ENCODE assay signal across 8 mouse cellular contexts in the genomic region with DNA sequence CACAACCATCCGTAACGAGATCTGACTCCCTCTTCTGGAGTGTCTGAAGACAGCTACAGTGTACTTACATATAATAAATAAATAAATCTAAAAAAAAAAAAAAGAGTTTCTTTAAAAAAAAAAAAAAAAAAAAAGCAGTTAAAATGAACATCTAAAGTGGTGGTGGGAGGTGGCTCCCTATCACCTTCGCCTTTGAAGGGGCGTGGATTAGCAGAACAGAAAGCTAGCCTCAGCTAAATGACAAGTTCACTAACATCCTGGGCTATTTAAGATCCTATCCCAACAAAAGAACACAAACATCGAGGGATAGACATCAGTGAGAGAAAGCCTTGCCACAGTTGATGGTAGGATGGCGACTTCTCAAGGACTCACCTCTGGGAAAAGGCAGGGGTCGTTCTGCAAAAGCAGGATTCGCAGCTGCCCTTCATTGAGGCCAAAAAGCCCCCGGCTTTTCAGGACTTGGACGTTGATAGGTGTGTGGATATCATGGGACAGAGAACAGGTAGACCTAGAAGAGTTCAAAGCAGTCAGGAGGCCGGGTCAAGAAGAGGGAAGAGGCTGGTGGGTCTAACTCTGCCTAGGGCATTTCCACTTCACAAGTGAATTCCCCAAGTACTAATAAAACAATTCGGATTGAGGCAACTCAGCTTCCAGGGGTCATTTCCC. TPM values are rescaled to one million over a fixed set of nuclear protein-coding genes. Genes with fewer than 3 reads are reported as not detected.
DNase-seq lines count a peak whose midpoint lies in the region; ATAC-seq and TF ChIP-seq lines count a peak whose summit lies in the region.
"Had no signal": no experiment of that assay in that cellular context is flagged by ENCODE, and none has a peak within 500 bp of the region (broad histone marks: within the 10 kb centered on the region; RNA-seq: fewer than 3 reads in every experiment).

No protein-coding gene starts in this region.

- no peak for ATAC-seq in megakaryocyte, adult 5-6 weeks (ENCODE audit: poor library complexity, severe bottlenecking)
- ATAC-seq in forebrain, embryonic 12.5 days (ENCODE audit: low FRiP score), result no peak
- ATAC-seq in limb, embryonic 14.5 days (ENCODE audit: low FRiP score, low read depth), result no peak
- no peak for ATAC-seq in stomach, postnatal 0 days (ENCODE audit: low FRiP score, low TSS enrichment)
- ATAC-seq in CD4-positive, CD25-positive, alpha-beta regulatory T cell, adult 4 months, result no peak

- H3K27ac ChIP-seq in forebrain, embryonic 12.5 days, result peak overlapping the region; percentile 96
- H3K27ac ChIP-seq in limb, embryonic 14.5 days (replicated peaks; ENCODE audit: low read depth, low read length), result peak overlapping the region; percentile 98
- peak overlapping the region; percentile 92 for H3K27ac ChIP-seq in stomach, postnatal 0 days (replicated peaks)

- no peak for TF ChIP-seq CTCF in stomach, postnatal 0 days (IDR thresholded peaks at IDR 0.05; ENCODE audit: low read depth)

- TF ChIP-seq POLR2A in limb, embryonic 14.5 days (IDR thresholded peaks at IDR 0.05; ENCODE audit: borderline replicate concordance, extremely low read depth, insufficient read depth, insufficient read length), result no peak

- no peak for TF ChIP-seq EP300 in stomach, postnatal 0 days (optimal IDR thresholded peaks at IDR 0.05)

- 44% methylated on average over 12 of the region's 12 CpGs for WGBS in forebrain, embryonic 12.5 days
- 39% methylated on average over 12 of the region's 12 CpGs for WGBS in limb, embryonic 14.5 days
- 36% methylated on average over 12 of the region's 12 CpGs for WGBS in stomach, postnatal 0 days

- peaks cover 6% of the 10 kb centered on the region; the same call in 1 of the 2 replicates for H3K9me3 ChIP-seq in megakaryocyte, embryonic 14.5 days
- H3K9me3 ChIP-seq in forebrain, embryonic 12.5 days, result no peaks in the 10 kb centered on the region
- H3K9me3 ChIP-seq in limb, embryonic 14.5 days (ENCODE audit: control insufficient read depth, low read length), result no peaks in the 10 kb centered on the region
- H3K9me3 ChIP-seq in stomach, postnatal 0 days (ENCODE audit: control insufficient read depth, low read length), result no peaks in the 10 kb centered on the region

- DNase-seq in limb, embryonic 14.5 days (ENCODE audit: low spot score), result no peak
- peak; percentile 14 for DNase-seq in stomach, postnatal 0 days (ENCODE audit: low spot score)
- no peak for DNase-seq in thymus, postnatal 36 days
- DNase-seq: right cerebral cortex, adult 18-20 months had no signal

- H3K9ac ChIP-seq in forebrain, embryonic 12.5 days, result peak overlapping the region; percentile 91
- peak overlapping the region; percentile 98 for H3K9ac ChIP-seq in limb, embryonic 14.5 days (ENCODE audit: low read depth, low read length, severe bottlenecking)
- H3K9ac ChIP-seq in stomach, postnatal 0 days (ENCODE audit: low read length), result no peak overlapping the region; the same call in 1 of the 2 replicates

- H3K4me1 ChIP-seq in megakaryocyte, embryonic 14.5 days, result peaks cover 19% of the 10 kb centered on the region
- peaks cover 21% of the 10 kb centered on the region for H3K4me1 ChIP-seq in forebrain, embryonic 12.5 days
- peaks cover 8% of the 10 kb centered on the region; the same call in 1 of the 2 replicates for H3K4me1 ChIP-seq in limb, embryonic 14.5 days (ENCODE audit: control insufficient read depth, insufficient read depth, low read length)
- H3K4me1 ChIP-seq in stomach, postnatal 0 days (replicated peaks; ENCODE audit: control insufficient read depth, insufficient read depth), result 0 out of 2 replicates have a peak, but pooled peaks cover 2% of the 10 kb centered on the region

- peak overlapping the region; percentile 95 for H3K4me3 ChIP-seq in megakaryocyte, embryonic 14.5 days (replicated peaks)
- H3K4me3 ChIP-seq in forebrain, embryonic 12.5 days (replicated peaks), result peak overlapping the region; percentile 88
- peak overlapping the region; percentile 87 for H3K4me3 ChIP-seq in limb, embryonic 14.5 days (replicated peaks; ENCODE audit: low read length)
- peak overlapping the region; percentile 84 for H3K4me3 ChIP-seq in stomach, postnatal 0 days (ENCODE audit: low read depth, low read length)

- H3K36me3 ChIP-seq in megakaryocyte, embryonic 14.5 days (replicated peaks; ENCODE audit: low read length), result peaks cover 23% of the 10 kb centered on the region
- H3K36me3 ChIP-seq in forebrain, embryonic 12.5 days (replicated peaks), result peaks cover 35% of the 10 kb centered on the region
- H3K36me3 ChIP-seq in limb, embryonic 14.5 days (ENCODE audit: control insufficient read depth, insufficient read depth, low read length), result peaks cover 40% of the 10 kb centered on the region
- peaks cover 11% of the 10 kb centered on the region for H3K36me3 ChIP-seq in stomach, postnatal 0 days (ENCODE audit: control insufficient read depth, insufficient read depth, low read length)

- peaks cover 21% of the 10 kb centered on the region for H3K27me3 ChIP-seq in megakaryocyte, embryonic 14.5 days (replicated peaks)
- peaks cover 8% of the 10 kb centered on the region for H3K27me3 ChIP-seq in forebrain, embryonic 12.5 days
- no peaks in the 10 kb centered on the region for H3K27me3 ChIP-seq in limb, embryonic 14.5 days (ENCODE audit: control insufficient read depth, insufficient read depth, low read length)
- no peaks in the 10 kb centered on the region for H3K27me3 ChIP-seq in stomach, postnatal 0 days (ENCODE audit: control insufficient read depth, insufficient read depth, low read length)

- H3K4me2 ChIP-seq in forebrain, embryonic 12.5 days, result peak overlapping the region; percentile 74
- peak overlapping the region; percentile 64 for H3K4me2 ChIP-seq in limb, embryonic 14.5 days (replicated peaks; ENCODE audit: low read depth, low read length, severe bottlenecking)
- peak overlapping the region; percentile 77 for H3K4me2 ChIP-seq in stomach, postnatal 0 days (replicated peaks; ENCODE audit: low read depth)

RNA-seq across cellular contexts. Expression of gene Zc3hav1l, which starts 1.3 kb away (rescaled TPM):
- polyA plus RNA-seq in megakaryocyte, embryonic 14.5 days (2012; ENCODE audit: insufficient read depth, low replicate concordance), result 0.56 and 1.5 TPM in 2 replicates
- 2.5 and 2.6 TPM in 2 replicates for total RNA-seq in megakaryocyte, adult 5-6 weeks (2015)
- 1.1 and 1.8 TPM in 2 replicates for total RNA-seq in megakaryocyte, adult 5-6 weeks (2017)
- polyA plus RNA-seq in forebrain, embryonic 12.5 days (2016; fragmentation: Nextera tagmentation; extraction: Ambion mirVana), result 12.6 and 17.3 TPM in 2 replicates
- polyA plus RNA-seq in limb, embryonic 14.5 days (2012; rRNA removed), result 44.3 and 62.0 TPM in 2 replicates
- 14.6 and 16.3 TPM in 2 replicates for polyA plus RNA-seq in limb, embryonic 14.5 days (2014; fragmentation: Nextera tagmentation; extraction: Ambion mirVana)
- polyA plus RNA-seq in stomach, postnatal 0 days (2015; fragmentation: Nextera tagmentation; extraction: Ambion mirVana), result 2.1 and 2.3 TPM in 2 replicates
- under 1 TPM; 0.38 to 0.55 TPM for polyA plus RNA-seq in CD4-positive, CD25-positive, alpha-beta regulatory T cell, adult 4 months (2017; shearing (Covaris generic))

RNA-seq across cellular contexts. Expression of gene D630045J12Rik, which starts 43.9 kb away (rescaled TPM):
- 0.17 TPM in 1 of 2 replicates, not detected in the other for polyA plus RNA-seq in megakaryocyte, embryonic 14.5 days (2012; ENCODE audit: insufficient read depth, low replicate concordance)
- 0.21 and 0.42 TPM in 2 replicates for total RNA-seq in megakaryocyte, adult 5-6 weeks (2015)
- 0.04 and 0.08 TPM in 2 replicates for total RNA-seq in megakaryocyte, adult 5-6 weeks (2017)
- polyA plus RNA-seq in forebrain, embryonic 12.5 days (2016; fragmentation: Nextera tagmentation; extraction: Ambion mirVana), result 13.0 and 13.6 TPM in 2 replicates
- 14.2 and 18.9 TPM in 2 replicates for polyA plus RNA-seq in limb, embryonic 14.5 days (2012; rRNA removed)
- 7.3 and 9.6 TPM in 2 replicates for polyA plus RNA-seq in limb, embryonic 14.5 days (2014; fragmentation: Nextera tagmentation; extraction: Ambion mirVana)
- 0.70 and 1.1 TPM in 2 replicates for polyA plus RNA-seq in stomach, postnatal 0 days (2015; fragmentation: Nextera tagmentation; extraction: Ambion mirVana)
- polyA plus RNA-seq in CD4-positive, CD25-positive, alpha-beta regulatory T cell, adult 4 months (2017; shearing (Covaris generic)), result under 1 TPM in 1 of 2 experiments, not detected in 1; 0.08 TPM

RNA-seq across cellular contexts. Expression of gene Zc3hav1, which starts 56.7 kb away (rescaled TPM):
- polyA plus RNA-seq in megakaryocyte, embryonic 14.5 days (2012; ENCODE audit: insufficient read depth, low replicate concordance), result 3.3 and 6.1 TPM in 2 replicates
- 79.7 and 91.7 TPM in 2 replicates for total RNA-seq in megakaryocyte, adult 5-6 weeks (2015)
- total RNA-seq in megakaryocyte, adult 5-6 weeks (2017), result 74.0 and 79.3 TPM in 2 replicates
- 1.4 and 1.7 TPM in 2 replicates for polyA plus RNA-seq in forebrain, embryonic 12.5 days (2016; fragmentation: Nextera tagmentation; extraction: Ambion mirVana)
- 4.3 and 4.5 TPM in 2 replicates for polyA plus RNA-seq in limb, embryonic 14.5 days (2012; rRNA removed)
- polyA plus RNA-seq in limb, embryonic 14.5 days (2014; fragmentation: Nextera tagmentation; extraction: Ambion mirVana), result 3.5 and 4.3 TPM in 2 replicates
- 12.7 and 12.9 TPM in 2 replicates for polyA plus RNA-seq in stomach, postnatal 0 days (2015; fragmentation: Nextera tagmentation; extraction: Ambion mirVana)
- polyA plus RNA-seq in CD4-positive, CD25-positive, alpha-beta regulatory T cell, adult 4 months (2017; shearing (Covaris generic)), result 100 to 1,000 TPM; 189 to 215 TPM

Comparison
In these comparisons a context has a peak if more than half of its experiments do, and no peak if none do; other contexts are left out.
1. RNA of gene Zc3hav1, which starts 56.7 kb away (polyA plus RNA-seq): 189 to 215 TPM in CD4-positive, CD25-positive, alpha-beta regulatory T cell, adult 4 months; 12.7 to 12.9 TPM in stomach, postnatal 0 days, 3.3 to 6.1 TPM in megakaryocyte, embryonic 14.5 days, 3.5 to 4.5 TPM in limb, embryonic 14.5 days and 1.4 to 1.7 TPM in forebrain, embryonic 12.5 days; every median in the first group is over 10 times any median in the second.
2. Peak in every context shown above with its lines, with median percentiles within 50 percentile points of each other: H3K4me3 ChIP-seq, H3K27ac ChIP-seq and H3K4me2 ChIP-seq.